Mouse (Mus musculus) heart, postnatal 0 days (tissue): ENCODE results near the gene Pigg.

Experiments
- CTCF ChIP-seq: IDR thresholded peaks from 2 replicates; pipeline ENCODE4 v1.5.1; 2016; ENCODE audit warnings: antibody characterized with exemption, control low read depth, low read depth
- EP300 ChIP-seq: IDR thresholded peaks from 2 replicates; pipeline ENCODE4 v1.6.1; 2016; ENCODE audit warnings: antibody characterized with exemption, low read depth

DNA sequence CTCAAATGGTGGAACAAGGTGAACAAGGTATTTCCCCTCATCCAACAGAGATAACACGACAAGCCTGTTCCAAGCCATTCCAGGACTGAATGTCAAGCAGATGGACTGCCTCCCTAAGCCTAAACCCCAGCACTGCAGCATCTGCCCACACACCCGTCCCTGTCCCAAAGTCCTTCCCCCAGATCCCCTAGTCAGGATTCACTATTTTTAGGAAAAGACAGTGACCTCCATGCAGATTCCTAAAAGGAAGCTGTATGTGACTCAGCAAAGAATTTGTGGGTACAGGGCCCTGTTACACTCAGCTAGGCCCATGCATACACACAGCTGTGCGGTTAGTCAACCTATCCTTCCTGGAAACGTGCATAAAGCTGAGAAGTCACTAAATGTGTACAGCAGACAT, 74.0 kb downstream of the Pigg start:
- TF ChIP-seq CTCF = no peak
- no peak for TF ChIP-seq EP300
